Comparison of ENCODE assay signal across 8 mouse cellular contexts in genomic region chr1:156473003-156473402, GRCm38 (mm10). TPM values are rescaled to one million over a fixed set of nuclear protein-coding genes. Genes with fewer than 3 reads are reported as not detected.
A peak's percentile ranks its signal among the peaks of the same experiment; 100 is the strongest.
DNase-seq lines count a peak whose midpoint lies in the region; ATAC-seq and TF ChIP-seq lines count a peak whose summit lies in the region.

No protein-coding gene starts in this region.

- 0 out of 2 replicates have a peak, but pooled peaks cover 4% of the 10 kb centered on the region for H3K9me3 ChIP-seq in heart, embryonic 11.5 days (replicated peaks; ENCODE audit: control insufficient read depth, low read length)
- H3K9me3 ChIP-seq in midbrain, embryonic 15.5 days = no peaks in the 10 kb centered on the region

- peak overlapping the region; percentile 83 for H3K4me3 ChIP-seq in gastrocnemius, adult 2 months
- peak overlapping the region; percentile 79 for H3K4me3 ChIP-seq in bone marrow macrophage, adult 2 months (ENCODE audit: insufficient read depth, low read length)
- peak overlapping the region; percentile 92 for H3K4me3 ChIP-seq in heart, embryonic 11.5 days (ENCODE audit: low read depth, low read length)
- H3K4me3 ChIP-seq in midbrain, embryonic 15.5 days = peak overlapping the region; percentile 83

- TF ChIP-seq POLR2A in bone marrow macrophage, adult 2 months (IDR thresholded peaks at IDR 0.05; ENCODE audit: borderline replicate concordance, low read depth, low read length) = no peak

- peak; percentile 44; the same call in 1 of the 2 replicates for ATAC-seq in heart, embryonic 11.5 days (replicated peaks; ENCODE audit: insufficient number of reproducible peaks, low FRiP score, low TSS enrichment)
- ATAC-seq in midbrain, embryonic 15.5 days (replicated peaks) = no peak
- no peak for ATAC-seq in erythroid progenitor cell, adult 5-6 weeks (replicated peaks; ENCODE audit: low FRiP score, poor library complexity, severe bottlenecking)

- DNase-seq in gastrocnemius, adult 2 months = peak; percentile 27
- DNase-seq in gastrocnemius, postnatal 25 days = no peak
- peak; percentile 16 to 41 for DNase-seq in kidney, postnatal 25 days
- DNase-seq in left cerebral cortex, adult 9 months (ENCODE audit: low spot score in 2 of 2) = no peak

- intact Hi-C loops in gastrocnemius, adult 2 months (cut with DNase I) = loop anchor here (5.0 kb wide), 1 partner anchor 51 kb away; the partner anchor contains the start of gene Axdnd1

- H3K27me3 ChIP-seq in heart, embryonic 11.5 days (ENCODE audit: control insufficient read depth, insufficient read depth, low read length) = no peaks in the 10 kb centered on the region
- no peaks in the 10 kb centered on the region for H3K27me3 ChIP-seq in midbrain, embryonic 15.5 days (replicated peaks)

- TF ChIP-seq CTCF in gastrocnemius, adult 2 months (IDR thresholded peaks at IDR 0.05) = no peak
- no peak for TF ChIP-seq CTCF in bone marrow macrophage, adult 2 months (IDR thresholded peaks at IDR 0.05; ENCODE audit: low read depth, low read length)

- H3K9ac ChIP-seq in heart, embryonic 11.5 days (ENCODE audit: low read depth, low read length) = peak overlapping the region; percentile 63
- no peak overlapping the region; the same call in 1 of the 2 replicates for H3K9ac ChIP-seq in midbrain, embryonic 15.5 days

- H3K36me3 ChIP-seq in heart, embryonic 11.5 days (ENCODE audit: control insufficient read depth, insufficient read depth, low read length) = peaks cover 5% of the 10 kb centered on the region
- H3K36me3 ChIP-seq in midbrain, embryonic 15.5 days (replicated peaks) = no peaks in the 10 kb centered on the region

- peaks cover 27% of the 10 kb centered on the region for H3K4me1 ChIP-seq in bone marrow macrophage, adult 2 months (ENCODE audit: control insufficient read depth, insufficient read depth, low read length)
- peaks cover 10% of the 10 kb centered on the region; the same call in 1 of the 2 replicates for H3K4me1 ChIP-seq in heart, embryonic 11.5 days (ENCODE audit: control insufficient read depth, insufficient read depth, low read length)
- peaks cover 11% of the 10 kb centered on the region for H3K4me1 ChIP-seq in midbrain, embryonic 15.5 days

- 2% methylated on average over 11 of the region's 11 CpGs for WGBS in heart, embryonic 11.5 days (ENCODE audit: insufficient replicate concordance)
- WGBS in midbrain, embryonic 15.5 days = 2% methylated on average over 11 of the region's 11 CpGs

- H3K27ac ChIP-seq in gastrocnemius, adult 2 months = peak overlapping the region; percentile 54
- H3K27ac ChIP-seq in bone marrow macrophage, adult 2 months (ENCODE audit: insufficient read depth, low read depth, low read length) = peak overlapping the region; percentile 99
- H3K27ac ChIP-seq in heart, embryonic 11.5 days (ENCODE audit: low read depth, low read length) = peak overlapping the region; percentile 85
- H3K27ac ChIP-seq in midbrain, embryonic 15.5 days = no peak overlapping the region

- H3K4me2 ChIP-seq in heart, embryonic 11.5 days = peak overlapping the region; percentile 66
- peak overlapping the region; percentile 91 for H3K4me2 ChIP-seq in midbrain, embryonic 15.5 days

RNA-seq across cellular contexts. Expression of gene Soat1, which starts 1.1 kb away (rescaled TPM):
- 1 to 10 TPM; 3.5 to 3.9 TPM for total RNA-seq in gastrocnemius, adult 2 months (2021)
- total RNA-seq in gastrocnemius, postnatal 25 days (2021) = 1 to 10 TPM; 6.5 TPM
- polyA plus RNA-seq in bone marrow macrophage, adult 2 months (2012; ENCODE audit: insufficient read depth, insufficient read length, missing spikeins) = 294 and 305 TPM in 2 replicates
- 48.5 and 50.0 TPM in 2 replicates for polyA plus RNA-seq in heart, embryonic 11.5 days (2014; fragmentation: Nextera tagmentation; extraction: Ambion mirVana)
- 9.1 and 9.2 TPM in 2 replicates for polyA plus RNA-seq in midbrain, embryonic 15.5 days (2015; fragmentation: Nextera tagmentation; extraction: Ambion mirVana)
- 13.3 and 15.1 TPM in 2 replicates for total RNA-seq in erythroid progenitor cell, adult 5-6 weeks (2015; ENCODE audit: low replicate concordance)
- 6.5 and 8.6 TPM in 2 replicates for total RNA-seq in erythroid progenitor cell, adult 5-6 weeks (2017; ENCODE audit: low replicate concordance)

RNA-seq across cellular contexts. Expression of gene Gm10031, which starts 50.8 kb away (rescaled TPM):
- 10 to 100 TPM; 42.9 to 49.5 TPM for total RNA-seq in gastrocnemius, adult 2 months (2021)
- 10 to 100 TPM; 37.0 to 40.9 TPM for total RNA-seq in gastrocnemius, postnatal 25 days (2021)
- 7.5 and 10.8 TPM in 2 replicates for polyA plus RNA-seq in bone marrow macrophage, adult 2 months (2012; ENCODE audit: insufficient read depth, insufficient read length, missing spikeins)
- polyA plus RNA-seq in heart, embryonic 11.5 days (2014; fragmentation: Nextera tagmentation; extraction: Ambion mirVana) = 0.35 and 0.66 TPM in 2 replicates
- 0.38 and 0.45 TPM in 2 replicates for polyA plus RNA-seq in midbrain, embryonic 15.5 days (2015; fragmentation: Nextera tagmentation; extraction: Ambion mirVana)
- 0.72 and 1.7 TPM in 2 replicates for total RNA-seq in erythroid progenitor cell, adult 5-6 weeks (2015; ENCODE audit: low replicate concordance)
- 4.8 and 8.1 TPM in 2 replicates for total RNA-seq in erythroid progenitor cell, adult 5-6 weeks (2017; ENCODE audit: low replicate concordance)

RNA-seq across cellular contexts. Expression of gene Axdnd1, which starts 52.0 kb away (rescaled TPM):
- not detected for total RNA-seq in gastrocnemius, adult 2 months (2021)
- total RNA-seq in gastrocnemius, postnatal 25 days (2021) = not detected
- 1.8 and 3.0 TPM in 2 replicates for polyA plus RNA-seq in bone marrow macrophage, adult 2 months (2012; ENCODE audit: insufficient read depth, insufficient read length, missing spikeins)
- 0.32 and 0.56 TPM in 2 replicates for polyA plus RNA-seq in heart, embryonic 11.5 days (2014; fragmentation: Nextera tagmentation; extraction: Ambion mirVana)
- polyA plus RNA-seq in midbrain, embryonic 15.5 days (2015; fragmentation: Nextera tagmentation; extraction: Ambion mirVana) = 0.11 and 0.12 TPM in 2 replicates
- not detected in 2 replicates for total RNA-seq in erythroid progenitor cell, adult 5-6 weeks (2015; ENCODE audit: low replicate concordance)
- total RNA-seq in erythroid progenitor cell, adult 5-6 weeks (2017; ENCODE audit: low replicate concordance) = not detected in 2 replicates

Comparison
In these comparisons a context has a peak if more than half of its experiments do, and no peak if none do; other contexts are left out.
1. DNase-seq: peak in gastrocnemius, adult 2 months (single experiment) and kidney, postnatal 25 days (2 of 2); none in gastrocnemius, postnatal 25 days (single experiment) and left cerebral cortex, adult 9 months (0 of 2).
2. RNA of gene Gm10031, which starts 50.8 kb away (total RNA-seq): 42.9 to 49.5 TPM in gastrocnemius, adult 2 months and 37.0 to 40.9 TPM in gastrocnemius, postnatal 25 days; 0.72 to 8.1 TPM in erythroid progenitor cell, adult 5-6 weeks; every median in the first group is over 4 times any median in the second.
3. Peak in every context shown above with its lines, with median percentiles within 50 percentile points of each other: H3K4me3 ChIP-seq.